Mouse (Mus musculus): Measurements from ENCODE around the gene Gtf2f1.

DNA sequence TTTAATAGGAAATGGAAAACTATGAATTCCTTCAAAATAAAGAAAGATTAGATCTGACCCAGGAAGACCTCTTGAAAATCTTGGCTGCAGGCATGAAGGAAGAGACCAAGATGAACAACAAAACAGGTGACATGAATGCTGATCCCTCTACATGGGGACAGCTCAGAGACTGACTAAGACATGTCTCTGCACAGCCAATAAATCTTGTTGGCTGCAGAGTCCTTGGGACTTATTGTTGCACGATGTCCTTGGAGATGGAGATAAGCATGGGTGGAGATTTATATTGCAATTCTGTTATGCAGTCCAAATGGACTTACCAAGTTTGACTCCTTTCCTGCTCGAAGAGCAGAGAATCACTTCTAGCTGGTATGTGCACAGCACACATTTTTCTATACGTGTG is 41.8 kb downstream of the Gtf2f1 start:
- TF ChIP-seq RAD21 (IDR thresholded peaks at IDR 0.05; ENCODE audit: low read depth, low read length) (no peak), POLR2A (IDR thresholded peaks at IDR 0.05; ENCODE audit: control insufficient read depth in 1 of 2, insufficient read depth in 1 of 2, low read depth in 1 of 2, low read length in 2 of 2, poor library complexity in 1 of 2) (no peak), CTCF (IDR thresholded peaks at IDR 0.05 in 2 of 3, conservative IDR thresholded peaks at IDR 0.05 in 1 of 3; ENCODE audit: control insufficient read depth in 1 of 3, insufficient read depth in 1 of 3, low read depth in 2 of 3, low read length in 3 of 3, poor library complexity in 1 of 3, severe bottlenecking in 1 of 3) (no peak), TCF12 (IDR thresholded peaks at IDR 0.05; ENCODE audit: low read depth, low read length) (no peak), UBTF (IDR thresholded peaks at IDR 0.05; ENCODE audit: borderline replicate concordance, insufficient read depth, low read depth, low read length) (no peak), CHD2 (IDR thresholded peaks at IDR 0.05; ENCODE audit: low read length) (no peak), EP300 (IDR thresholded peaks at IDR 0.05; ENCODE audit: low read depth in 1 of 2, low read length in 2 of 2) (no peak), ZC3H11A (IDR thresholded peaks at IDR 0.05; ENCODE audit: low read depth, low read length) (no peak), ZNF384 (IDR thresholded peaks at IDR 0.05; ENCODE audit: low read depth, low read length) (no peak), CHD1 (IDR thresholded peaks at IDR 0.05; ENCODE audit: low read depth, low read length) (no peak), MAX (IDR thresholded peaks at IDR 0.05; ENCODE audit: low read length) (no peak), ZMIZ1 (IDR thresholded peaks at IDR 0.05; ENCODE audit: low read depth, low read length) (no peak), MYC (IDR thresholded peaks at IDR 0.05; ENCODE audit: low read depth, low read length) (no peak)
